Mouse (Mus musculus) brain, embryonic 14.5 days (tissue): ENCODE measurements around the gene Slc6a2.

Source experiments
- CTCF ChIP-seq: fragments of 200-500 bp; IDR thresholded peaks from 2 replicates; pipeline ENCODE4 v1.5.1; 2012; ENCODE audit warnings: inconsistent platforms, mild to moderate bottlenecking, moderate library complexity, borderline replicate concordance; ENCODE audit not compliant: insufficient read depth, insufficient read length; ENCODE audit errors: extremely low read depth
- POLR2A ChIP-seq: fragments of 200-500 bp; IDR thresholded peaks from 2 replicates; pipeline ENCODE4 v1.6.1; 2012; ENCODE audit warnings: mild to moderate bottlenecking, inconsistent platforms, borderline replicate concordance; ENCODE audit not compliant: poor library complexity, insufficient read depth, insufficient read length, severe bottlenecking; ENCODE audit errors: extremely low read depth

DNA sequence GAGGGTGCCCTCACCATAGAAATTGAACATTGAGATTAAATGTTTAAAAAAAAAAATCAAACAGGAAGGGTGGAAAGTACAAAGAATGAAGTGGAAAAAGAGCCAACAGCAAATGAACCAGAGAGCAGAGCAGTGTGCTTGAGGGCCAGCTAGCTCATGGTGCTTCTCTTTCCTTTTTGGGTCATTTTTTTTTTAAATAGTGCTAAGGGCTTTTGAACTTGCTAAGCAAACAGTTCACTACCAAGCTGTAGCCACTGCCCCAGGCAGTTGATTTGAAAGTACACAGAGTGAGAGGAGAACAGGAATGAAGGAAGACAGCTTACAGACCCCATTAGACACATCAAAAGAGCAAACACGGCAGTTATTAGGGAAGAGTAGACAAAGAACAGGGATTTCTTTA, 83.2 kb downstream of the Slc6a2 start:
- TF ChIP-seq CTCF (no peak), POLR2A (no peak)
